Mouse (Mus musculus): ENCODE measurements around the gene Gm6217.

DNA sequence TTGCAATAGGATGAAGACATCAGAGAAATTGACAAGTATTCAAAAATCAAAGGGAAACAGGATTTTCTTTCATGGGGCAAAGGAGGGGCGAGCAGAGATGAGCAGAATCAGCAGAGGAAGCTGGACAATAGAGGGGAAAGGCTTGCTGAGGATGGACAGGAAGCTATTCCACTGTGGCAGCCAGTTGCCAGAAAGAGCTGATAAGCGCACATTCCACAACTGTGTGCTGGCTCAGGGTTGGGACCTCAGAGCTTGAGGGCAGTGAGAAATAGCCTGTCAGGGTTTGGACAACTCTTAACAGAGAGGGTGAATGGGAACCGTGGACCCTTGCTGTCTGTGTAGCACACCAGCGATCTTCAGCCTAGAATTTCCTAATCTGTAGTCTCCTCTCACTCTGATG, 40.8 kb upstream of the Gm6217 start:
- no peak for TF ChIP-seq CTCF (IDR thresholded peaks at IDR 0.05; ENCODE audit: extremely low read depth, insufficient read length, insufficient replicate concordance, low read depth, low read length)
- TF ChIP-seq POLR2A (IDR thresholded peaks at IDR 0.05; ENCODE audit: low read depth, low read length): no peak

Measured in small intestine, adult 2 months (tissue).